Mouse (Mus musculus) frontal cortex, postnatal 36 days (tissue): ENCODE data around the gene Zfr2.

Experiments used
- DNase-seq, 2 experiments: peaks; one replicate each; pipeline ENCODE4 v3.0.0; 2022; ENCODE audit warnings: low spot score in 2 of 2

Gene Zfr2

GRCm38 (mm10) chr10:81287513-81288157 is 54.7 kb downstream of the Zfr2 start:
- no peak for DNase-seq

GRCm38 (mm10) chr10:81288601-81289000 is 55.6 kb downstream of the Zfr2 start:
- DNase-seq, result no peak

GRCm38 (mm10) chr10:81289278-81289677 is 56.3 kb downstream of the Zfr2 start:
- DNase-seq, result no peak

GRCm38 (mm10) chr10:81289811-81290210 is 56.9 kb downstream of the Zfr2 start:
- DNase-seq, result no peak

- DNase-seq, result no peak
Observed at GRCm38 (mm10) chr10:81290698-81291460, 57.9 kb downstream of the Zfr2 start.

- DNase-seq, result no peak
Observed at GRCm38 (mm10) chr10:81291511-81292104, 58.7 kb downstream of the Zfr2 start, which contains the start of gene Tjp3. Gene Tjp3 (minus strand): TSS chr10:81291581.

GRCm38 (mm10) chr10:81292554-81293333 is 59.8 kb downstream of the Zfr2 start, which contains the start of gene Pip5k1c:
Gene Pip5k1c (plus strand): TSS chr10:81292963.
- peak; percentile 99 to 100 for DNase-seq

GRCm38 (mm10) chr10:81293334-81294030 is 60.5 kb downstream of the Zfr2 start:
- peak in 1 of 2 experiments; percentile 85 for DNase-seq

GRCm38 (mm10) chr10:81294442-81294841 is 61.5 kb downstream of the Zfr2 start:
- no peak for DNase-seq

GRCm38 (mm10) chr10:81295185-81295584 is 62.2 kb downstream of the Zfr2 start:
- DNase-seq, result peak; percentile 56 to 60

GRCm38 (mm10) chr10:81297246-81297645 is 64.3 kb downstream of the Zfr2 start:
- DNase-seq, result no peak

- no peak for DNase-seq
Observed at GRCm38 (mm10) chr10:81297845-81298244, 64.9 kb downstream of the Zfr2 start.

GRCm38 (mm10) chr10:81298369-81299100 is 65.6 kb downstream of the Zfr2 start:
- DNase-seq, result peak; percentile 68

- DNase-seq, result no peak
Observed at GRCm38 (mm10) chr10:81299585-81300351, 66.8 kb downstream of the Zfr2 start.

- no peak for DNase-seq
Observed at GRCm38 (mm10) chr10:81300352-81300907, 67.5 kb downstream of the Zfr2 start.

GRCm38 (mm10) chr10:81301321-81301720 is 68.4 kb downstream of the Zfr2 start:
- no peak for DNase-seq
